Mouse (Mus musculus) forebrain, embryonic 10.5 days (tissue): ENCODE data around the gene Cltc. TPM values are rescaled to one million over a fixed set of nuclear protein-coding genes. Genes with fewer than 3 reads are reported as not detected.
A peak's percentile ranks its signal among the peaks of the same experiment; 100 is the strongest.
"Not testable (repeated sequence)": the region's sequence is repeated elsewhere in the genome, so short reads cannot be mapped to it uniquely, and the experiment has no call there.

ENCODE experiments used
- DNase-seq: peaks from one replicate; pipeline ENCODE4 v3.0.0-alpha.2; 2017; ENCODE audit warnings: low spot score; ENCODE audit errors: extremely low spot score
- H3K27ac ChIP-seq: fragments of 300-500 bp; sonication (generic); 2 replicates; pipeline ENCODE4 v1.5.1; 2016; ENCODE audit warnings: mild to moderate bottlenecking
- H3K27me3 ChIP-seq: fragments of 300-500 bp; sonication (generic); 2 replicates; pipeline ENCODE4 v1.6.1; 2016; ENCODE audit warnings: mild to moderate bottlenecking; ENCODE audit not compliant: poor library complexity, severe bottlenecking
- H3K36me3 ChIP-seq: fragments of 300-500 bp; sonication (generic); replicated peaks from 2 replicates; pipeline ENCODE4 v1.6.1; 2016; ENCODE audit warnings: mild to moderate bottlenecking, moderate library complexity
- H3K4me1 ChIP-seq: fragments of 300-500 bp; sonication (generic); 2 replicates; pipeline ENCODE4 v1.6.1; 2016
- H3K4me3 ChIP-seq: fragments of 300-500 bp; sonication (generic); 2 replicates; pipeline ENCODE4 v1.5.1; 2016; ENCODE audit warnings: mild to moderate bottlenecking, moderate library complexity
- H3K9me3 ChIP-seq: fragments of 300-500 bp; sonication (generic); 2 replicates; pipeline ENCODE4 v1.6.1; 2016; ENCODE audit warnings: mild to moderate bottlenecking, moderate library complexity
- WGBS: fragments of 180-500 bp; shearing (Covaris S2); methylation state at CpG from one replicate; pipeline ENCODE4 v1.1.7; 2016; 5-methylcytosine and 5-hydroxymethylcytosine counted together
- polyA plus RNA-seq: library from polyadenylated mRNA; unstranded; fragments of >200 nt; fragmentation: Nextera tagmentation; extraction: Ambion mirVana; gene quantifications from 2 replicates; pipeline ENCODE4 v1.2.1, GENCODE M21; 2016

Gene Cltc
- 137 and 141 TPM in 2 replicates for polyA plus RNA-seq

DNA sequence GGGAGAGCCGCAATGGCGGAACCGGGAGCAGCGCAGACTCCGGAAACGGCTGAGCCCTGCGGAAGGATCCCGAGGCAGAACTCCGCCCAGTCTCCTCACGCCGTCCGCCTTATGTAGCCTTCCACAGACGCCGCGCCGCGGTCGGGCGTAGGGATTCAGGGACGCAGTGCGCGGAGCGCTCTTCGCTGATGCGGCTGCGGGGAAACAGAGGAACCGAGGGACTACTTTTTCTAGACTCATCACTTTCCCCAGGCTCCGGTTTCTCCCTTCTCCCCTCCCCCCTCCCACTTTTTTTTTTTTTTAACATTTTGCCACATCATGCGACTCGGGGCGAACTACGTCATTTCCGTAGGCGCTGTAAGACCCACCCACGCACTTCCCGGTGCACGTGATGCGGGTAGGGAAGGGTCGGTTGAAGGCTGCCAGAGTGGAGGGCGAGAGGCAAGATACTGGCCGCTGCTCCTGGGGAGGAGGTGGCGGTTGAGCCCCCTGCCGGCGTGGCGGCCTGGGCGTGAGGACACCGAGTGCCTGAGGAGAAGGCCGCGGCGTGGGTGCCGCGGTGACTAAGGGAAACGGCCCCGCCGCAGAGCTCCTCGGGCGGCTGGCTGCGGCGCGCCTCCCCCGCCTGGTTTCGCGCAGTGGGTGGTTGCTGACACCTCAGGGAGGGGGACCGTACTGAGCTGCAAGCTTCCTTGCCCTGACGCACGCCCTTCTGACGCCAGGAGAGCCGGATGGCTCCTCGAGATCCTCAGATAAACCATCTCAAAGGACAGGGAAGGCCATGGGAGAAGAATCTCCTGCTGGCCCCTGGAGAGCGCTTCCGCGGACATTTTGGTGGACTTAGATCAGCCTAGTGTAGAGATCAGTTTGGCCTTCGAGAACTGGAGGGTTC lies at the start of gene Cltc:
Gene Cltc, minus strand, starts transcription at position 86 of the 892 bp plus-strand sequence.
- Histone ChIP-seq H3K27me3 (no peaks in the 10 kb centered on the region), H3K9me3 (no peaks in the 10 kb centered on the region), H3K27ac (peak within 1 kb of the TSS; percentile 96), H3K36me3 (peaks cover 10% of the 10 kb centered on the region), H3K4me1 (peaks cover 39% of the 10 kb centered on the region), H3K4me3 (peak within 1 kb of the TSS; percentile 96)
- peak; percentile 95 for DNase-seq
- WGBS = under 1% methylated on average over 73 of the region's 73 CpGs

DNA sequence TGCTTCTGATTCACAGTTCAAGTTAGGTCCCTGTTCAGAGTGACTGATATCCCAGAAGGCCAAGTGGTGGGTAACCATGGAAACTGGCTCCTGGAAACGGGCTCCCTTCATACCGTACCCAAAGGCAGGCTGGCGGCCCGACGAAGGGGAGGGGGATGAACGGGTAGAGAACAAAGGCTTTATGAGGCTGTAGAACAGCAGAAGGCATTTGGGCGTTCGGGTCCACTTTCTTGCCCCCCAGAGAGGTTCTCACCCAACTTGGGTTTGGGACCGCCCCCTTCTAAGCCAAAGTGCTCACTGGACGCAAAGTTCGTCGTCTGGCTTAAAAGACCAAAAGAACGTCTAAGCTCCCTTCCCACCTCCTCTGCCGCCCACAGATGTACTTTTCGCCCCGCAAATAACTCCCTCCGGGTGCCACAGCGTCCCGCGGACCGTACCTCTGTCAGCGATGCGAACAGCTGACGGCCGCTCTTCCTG lies 49.7 kb upstream of the Cltc start:
- DNase-seq = peak; percentile 70
- H3K4me1 ChIP-seq = peaks cover 12% of the 10 kb centered on the region
- H3K4me3 ChIP-seq = peak overlapping the region; percentile 70
- H3K9me3 ChIP-seq = no peaks in the 10 kb centered on the region
- H3K27ac ChIP-seq = peak overlapping the region; percentile 89
- under 1% methylated on average over 25 of the region's 25 CpGs for WGBS
- peaks cover 42% of the 10 kb centered on the region for H3K36me3 ChIP-seq
- H3K27me3 ChIP-seq = peaks cover 5% of the 10 kb centered on the region

GRCm38 (mm10) chr11:86794161-86794560 lies 36.8 kb upstream of the Cltc start:
- no peaks in the 10 kb centered on the region for H3K27me3 ChIP-seq
- H3K27ac ChIP-seq = no peak overlapping the region
- no peaks in the 10 kb centered on the region for H3K9me3 ChIP-seq
- WGBS = 86% methylated on average over 1 of the region's 1 CpGs
- no peak for DNase-seq
- peaks cover 94% of the 10 kb centered on the region for H3K36me3 ChIP-seq
- no peak overlapping the region for H3K4me3 ChIP-seq
- no peaks in the 10 kb centered on the region for H3K4me1 ChIP-seq

DNA sequence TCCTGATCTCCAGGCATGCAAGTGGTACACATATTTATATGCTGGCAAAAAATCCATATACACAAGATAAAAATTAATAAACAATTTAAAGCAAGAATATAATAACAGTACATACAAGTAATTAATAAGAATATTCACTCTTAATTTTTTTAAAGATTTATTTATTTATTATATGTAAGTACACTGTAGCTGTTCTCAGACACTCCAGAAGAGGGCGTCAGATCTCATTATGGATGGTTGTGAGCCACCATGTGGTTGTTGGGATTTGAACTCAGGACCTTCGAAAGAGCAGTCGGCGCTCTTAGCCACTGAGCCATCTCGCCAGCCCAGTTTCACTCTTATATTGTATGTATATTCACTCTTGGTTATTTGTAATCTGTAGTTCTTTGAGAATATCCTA lies 30.1 kb upstream of the Cltc start:
- DNase-seq, H3K27ac ChIP-seq, H3K4me1 ChIP-seq, H3K27me3 ChIP-seq, H3K9me3 ChIP-seq, H3K4me3 ChIP-seq: not testable (repeated sequence)
- 97% methylated on average over 5 of the region's 5 CpGs for WGBS
- peaks cover 93% of the 10 kb centered on the region for H3K36me3 ChIP-seq

- Histone ChIP-seq H3K27ac (no peak overlapping the region), H3K4me3 (no peak overlapping the region), H3K36me3 (peaks cover 94% of the 10 kb centered on the region), H3K4me1 (no peaks in the 10 kb centered on the region), H3K9me3 (no peaks in the 10 kb centered on the region), H3K27me3 (no peaks in the 10 kb centered on the region)
- no peak for DNase-seq
- 90% methylated on average over 2 of the region's 2 CpGs for WGBS
These were observed 28.4 kb upstream of the Cltc start for GRCm38 (mm10) chr11:86785767-86786166.

DNA sequence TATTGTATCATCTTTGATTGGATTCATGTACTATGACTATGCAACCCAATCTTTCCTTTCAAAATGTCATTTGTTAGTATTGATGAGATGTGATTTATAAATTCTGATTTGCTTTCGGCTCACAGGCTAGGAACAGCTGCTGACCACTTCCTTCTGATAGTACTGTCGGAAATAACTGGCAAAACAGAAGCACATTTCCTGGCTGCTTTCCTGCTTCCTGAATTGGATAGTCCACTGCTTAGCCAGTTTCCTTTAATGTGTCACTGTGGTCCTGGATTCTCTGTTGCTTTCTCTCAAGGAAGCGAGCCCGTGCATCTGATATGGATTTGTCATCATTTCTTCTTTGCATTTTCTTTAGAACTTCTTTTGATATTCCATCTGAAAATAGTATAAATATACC lies 12.5 kb upstream of the Cltc start:
- peaks cover 67% of the 10 kb centered on the region for H3K36me3 ChIP-seq
- DNase-seq = no peak
- H3K4me1 ChIP-seq = no peaks in the 10 kb centered on the region
- 86% methylated on average over 4 of the region's 4 CpGs for WGBS
- no peaks in the 10 kb centered on the region for H3K27me3 ChIP-seq
- H3K9me3 ChIP-seq = no peaks in the 10 kb centered on the region
- no peak overlapping the region for H3K27ac ChIP-seq
- no peak overlapping the region for H3K4me3 ChIP-seq

- no peak overlapping the region for H3K4me3 ChIP-seq
- 92% methylated on average over 2 of the region's 2 CpGs for WGBS
- H3K27me3 ChIP-seq = no peaks in the 10 kb centered on the region
- no peak for DNase-seq
- peaks cover 17% of the 10 kb centered on the region for H3K36me3 ChIP-seq
- H3K9me3 ChIP-seq = no peaks in the 10 kb centered on the region
- no peaks in the 10 kb centered on the region for H3K4me1 ChIP-seq
- no peak overlapping the region for H3K27ac ChIP-seq
These were observed 7.1 kb upstream of the Cltc start for GRCm38 (mm10) chr11:86764501-86764900.

- H3K9me3 ChIP-seq, H3K4me3 ChIP-seq, DNase-seq, H3K36me3 ChIP-seq, H3K27ac ChIP-seq, H3K27me3 ChIP-seq: not testable (repeated sequence)
- WGBS = 93% methylated on average over 11 of the region's 11 CpGs
- H3K4me1 ChIP-seq = peaks cover 12% of the 10 kb centered on the region
These were observed 5.8 kb upstream of the Cltc start for GRCm38 (mm10) chr11:86763127-86763526.

DNA sequence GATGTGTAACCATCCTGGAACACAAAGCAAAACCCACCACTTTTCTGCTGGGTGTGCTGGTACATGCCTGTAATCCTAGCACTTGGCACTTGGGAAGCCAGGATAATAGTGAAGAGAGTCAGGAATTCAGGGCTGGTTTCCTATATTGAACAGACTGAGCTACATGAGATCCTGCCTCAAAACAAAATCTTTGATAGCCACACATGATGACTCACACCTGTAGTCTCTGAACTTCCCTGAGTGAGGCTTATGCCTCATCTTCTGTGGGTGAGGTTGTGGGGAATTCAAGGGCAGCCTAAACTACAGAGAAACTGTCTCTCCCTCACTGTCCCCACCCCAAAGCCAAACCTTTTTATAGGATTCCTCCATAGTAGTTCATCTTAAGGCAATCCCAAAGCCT lies 3.0 kb upstream of the Cltc start:
- Histone ChIP-seq H3K27me3 (no peaks in the 10 kb centered on the region), H3K4me1 (peaks cover 25% of the 10 kb centered on the region), H3K36me3 (no peaks in the 10 kb centered on the region), H3K4me3 (no peak overlapping the region), H3K27ac (no peak overlapping the region), H3K9me3 (no peaks in the 10 kb centered on the region)
- DNase-seq = no peak

DNA sequence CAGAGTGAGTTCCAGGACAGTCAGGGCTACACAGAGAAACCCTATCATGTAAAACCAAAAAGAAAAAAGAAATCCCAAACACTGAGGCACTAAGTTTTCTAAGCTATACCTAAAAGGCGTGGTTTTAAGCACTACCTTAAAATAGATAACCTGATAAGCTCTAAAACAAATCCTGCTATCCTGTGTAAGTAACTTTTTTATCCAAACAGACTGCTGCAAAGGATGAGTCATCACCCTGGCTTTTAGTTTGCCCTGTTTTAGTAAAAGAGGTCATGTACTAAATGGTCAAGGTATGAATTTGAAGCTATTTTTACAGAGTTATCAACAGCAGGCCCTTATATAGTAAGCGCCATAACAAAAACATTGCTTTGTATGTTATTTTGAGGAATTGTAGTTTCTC lies 2.5 kb upstream of the Cltc start:
- no peak for DNase-seq
- Histone ChIP-seq H3K27ac (no peak overlapping the region), H3K36me3 (no peaks in the 10 kb centered on the region), H3K9me3 (no peaks in the 10 kb centered on the region), H3K4me3 (no peak overlapping the region), H3K4me1 (peaks cover 29% of the 10 kb centered on the region), H3K27me3 (no peaks in the 10 kb centered on the region)
- 91% methylated on average over 2 of the region's 2 CpGs for WGBS

GRCm38 (mm10) chr11:86759226-86759625 lies 1.9 kb upstream of the Cltc start:
- Histone ChIP-seq H3K4me1 (peaks cover 31% of the 10 kb centered on the region), H3K36me3 (no peaks in the 10 kb centered on the region)
- WGBS = 94% methylated on average over 1 of the region's 1 CpGs

DNA sequence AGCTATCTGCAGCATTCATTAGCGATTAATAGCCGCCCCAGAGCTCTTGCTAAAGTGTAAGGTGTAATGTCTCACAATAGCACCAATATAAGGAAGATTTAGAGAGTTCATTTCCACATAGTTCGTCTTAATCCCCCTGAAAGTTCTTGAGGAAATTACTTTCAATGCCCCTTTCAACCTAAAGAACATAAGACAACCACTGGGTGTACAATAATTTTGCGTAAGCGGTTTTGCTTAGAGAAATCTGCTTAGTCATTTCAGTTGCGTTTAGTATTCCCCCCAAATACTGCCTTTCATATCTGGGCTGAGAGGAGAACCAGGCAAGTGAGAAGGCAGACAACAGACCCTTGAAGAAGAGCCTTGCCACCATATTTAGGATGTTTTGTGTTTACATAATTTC lies 1.2 kb upstream of the Cltc start:
- H3K36me3 ChIP-seq = peaks cover 4% of the 10 kb centered on the region
- H3K4me3 ChIP-seq = peak overlapping the region; percentile 96
- DNase-seq = no peak
- H3K4me1 ChIP-seq = peaks cover 37% of the 10 kb centered on the region
- WGBS = 36% methylated on average over 6 of the region's 6 CpGs
- H3K27ac ChIP-seq = peak overlapping the region; percentile 96
- H3K27me3 ChIP-seq = no peaks in the 10 kb centered on the region
- no peaks in the 10 kb centered on the region for H3K9me3 ChIP-seq

More at GRCm38 (mm10) chr11:86759226-86759625, 1.9 kb upstream of the Cltc start:
- Histone ChIP-seq H3K4me3 (no peak overlapping the region), H3K27me3 (no peaks in the 10 kb centered on the region), H3K9me3 (no peaks in the 10 kb centered on the region), H3K27ac (0 out of 2 replicates have a peak overlapping the region, but pooled peaks have one; percentile 25)
- DNase-seq = no peak

DNA sequence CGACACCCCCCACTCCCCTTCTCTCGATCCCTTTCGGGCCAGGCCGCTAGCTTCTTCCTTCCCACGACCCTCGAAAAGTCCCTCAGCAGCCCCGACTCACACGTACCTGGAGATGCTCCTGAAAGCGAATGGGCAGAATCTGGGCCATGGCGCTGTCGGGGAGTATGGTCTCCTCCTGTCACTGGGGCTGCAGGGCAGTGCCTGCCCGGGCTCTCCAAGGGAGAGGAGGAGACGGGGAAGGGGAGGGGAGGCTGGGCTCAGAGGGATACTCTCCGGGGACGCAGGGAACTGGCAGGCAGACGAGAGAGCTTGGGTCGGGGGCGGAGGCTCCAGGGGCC lies 254 bp downstream of the Cltc start:
- H3K27me3 ChIP-seq = no peaks in the 10 kb centered on the region
- no peak for DNase-seq
- H3K4me1 ChIP-seq = peaks cover 39% of the 10 kb centered on the region
- peak overlapping the region; percentile 96 for H3K4me3 ChIP-seq
- H3K36me3 ChIP-seq = peaks cover 16% of the 10 kb centered on the region
- peak overlapping the region; percentile 96 for H3K27ac ChIP-seq
- WGBS = under 1% methylated on average over 18 of the region's 18 CpGs
- H3K9me3 ChIP-seq = no peaks in the 10 kb centered on the region
